Mouse (Mus musculus) retina, adult 2 months (tissue): ENCODE data around the gene Mrpl36.

ENCODE experiments used
- DNase-seq: peaks from one replicate; pipeline ENCODE4 v3.0.0-alpha.2; 2012; ENCODE audit warnings: low read depth, low spot score

Gene Mrpl36

DNA sequence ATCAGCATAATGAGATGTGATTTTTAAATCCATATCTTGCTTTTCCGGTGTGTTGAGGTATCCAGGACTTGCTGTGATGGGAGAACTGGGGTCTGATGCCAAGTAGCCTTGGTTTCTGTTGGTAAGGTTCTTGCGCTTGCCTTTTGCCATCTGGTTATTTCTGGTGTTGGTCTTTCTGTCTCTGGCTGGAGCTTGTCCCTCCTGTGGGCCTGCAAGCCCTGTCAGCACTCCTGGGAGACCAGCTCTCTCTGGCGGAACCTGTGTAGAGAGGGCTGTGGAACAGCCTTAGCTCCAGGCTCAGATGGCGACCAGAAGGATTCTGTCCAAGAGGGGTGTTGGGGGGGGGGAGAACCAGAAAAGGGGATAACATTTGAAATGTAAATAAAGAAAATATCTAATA lies 18.4 kb downstream of the Mrpl36 start:
- DNase-seq: no peak

DNA sequence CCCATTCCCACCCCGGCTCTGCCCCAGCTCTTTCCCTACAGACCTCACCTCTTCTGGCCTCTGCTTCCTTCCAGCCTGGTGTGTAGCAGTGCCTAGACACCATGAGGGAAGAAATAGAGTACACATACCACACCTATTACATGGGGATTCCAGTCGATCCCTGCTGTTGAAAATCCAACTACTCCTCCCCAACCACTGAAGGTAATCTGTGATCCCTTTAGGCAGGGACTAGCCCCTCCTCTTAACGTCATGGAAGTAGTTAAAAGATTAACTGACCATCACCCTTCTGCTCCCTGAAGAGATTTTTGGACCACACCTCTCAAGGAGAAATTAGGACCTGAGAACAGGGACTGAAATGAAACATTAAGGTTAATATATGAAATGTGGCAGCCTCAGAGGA lies 18.9 kb downstream of the Mrpl36 start:
- no peak for DNase-seq

DNA sequence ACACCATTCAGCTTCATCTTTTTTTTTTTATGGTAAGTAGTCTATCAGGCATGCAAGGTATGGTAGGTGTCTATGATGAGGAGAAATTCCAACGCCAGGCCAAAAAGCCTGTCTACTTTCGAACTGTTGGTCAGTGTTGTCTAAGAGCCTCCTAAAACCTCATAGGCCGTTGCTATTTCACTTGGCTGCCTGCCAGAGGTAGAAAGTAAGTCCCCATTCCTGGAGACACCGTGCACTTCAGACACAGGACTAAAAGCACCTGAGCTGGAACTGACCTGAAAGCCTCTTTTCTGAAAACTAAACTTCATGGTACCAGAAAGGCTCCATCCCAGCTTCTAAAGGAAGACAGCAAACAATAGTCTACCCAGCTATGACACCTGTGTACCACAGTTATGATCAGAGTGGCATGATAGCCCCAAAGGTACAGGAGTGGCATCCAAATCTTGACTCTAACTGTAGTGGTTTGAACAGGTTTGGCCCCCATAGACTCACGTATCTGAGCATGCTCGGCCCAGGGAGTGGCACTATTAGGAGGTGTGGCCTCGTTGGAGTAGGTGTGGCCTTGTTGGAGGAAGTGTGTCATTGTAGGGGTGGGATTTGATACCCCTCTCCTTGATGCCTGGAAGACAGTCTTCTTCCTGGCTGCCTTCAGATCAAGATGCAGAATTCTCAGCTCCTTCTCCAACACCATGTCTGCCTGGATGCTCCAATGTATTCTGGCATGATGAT lies 19.8 kb downstream of the Mrpl36 start:
- no peak for DNase-seq

DNA sequence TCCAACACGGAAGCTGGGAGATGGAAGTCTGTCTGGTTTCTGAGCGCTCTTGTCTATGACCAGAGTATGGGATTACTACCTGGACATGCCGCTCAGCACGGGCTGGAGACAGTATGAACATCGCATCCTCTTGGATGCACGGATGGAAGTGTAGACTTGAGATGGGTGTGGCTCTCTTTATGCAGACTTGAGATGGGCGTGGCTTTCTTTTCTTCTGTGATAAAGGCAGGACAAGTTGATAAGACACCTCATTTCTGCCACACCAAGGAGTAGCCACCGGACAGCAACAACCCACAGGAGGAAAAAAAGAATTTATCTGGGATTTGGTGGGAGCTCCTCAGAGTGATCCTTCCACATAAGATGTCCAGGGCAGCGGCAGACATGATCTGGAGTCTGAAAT lies 22.4 kb downstream of the Mrpl36 start:
- DNase-seq: no peak

DNA sequence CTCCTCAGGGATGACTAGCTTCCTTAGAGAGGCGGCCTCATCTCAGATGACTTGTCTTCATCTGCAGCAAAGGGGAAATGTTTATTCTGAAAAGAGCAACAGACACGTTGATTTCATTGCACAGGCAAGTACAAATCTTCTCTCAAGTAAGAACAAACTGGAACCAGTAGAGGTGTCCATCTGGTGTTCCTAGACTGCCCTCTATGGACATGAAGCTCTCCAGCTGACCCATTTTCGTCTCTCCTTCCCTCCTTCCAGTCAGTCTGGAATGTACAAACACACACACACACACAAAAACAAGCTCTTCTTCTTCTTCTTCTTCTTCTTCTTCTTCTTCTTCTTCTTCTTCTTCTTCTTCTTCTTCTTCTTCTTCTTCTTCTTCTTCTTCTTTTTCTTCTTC lies 23.6 kb downstream of the Mrpl36 start:
- DNase-seq: no peak

DNA sequence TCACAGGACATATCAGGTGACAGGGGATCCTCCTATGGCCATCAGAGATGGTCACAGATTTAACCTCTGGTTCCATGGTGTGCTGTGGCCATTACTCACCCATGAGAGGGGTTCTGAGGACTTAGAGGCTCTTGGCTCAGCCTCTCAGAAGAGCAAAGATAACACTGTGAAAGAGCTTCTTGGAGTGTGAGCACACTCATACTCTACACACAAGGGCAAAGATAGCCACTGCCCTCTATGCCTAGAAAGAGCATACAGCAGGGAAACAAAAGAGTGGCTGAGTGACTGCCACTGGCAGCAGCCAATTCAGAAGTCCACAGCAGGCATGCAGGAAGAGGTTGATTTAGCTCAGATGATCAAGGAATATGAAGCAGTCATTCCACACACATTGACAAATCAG lies 24.2 kb downstream of the Mrpl36 start:
- DNase-seq: no peak

DNA sequence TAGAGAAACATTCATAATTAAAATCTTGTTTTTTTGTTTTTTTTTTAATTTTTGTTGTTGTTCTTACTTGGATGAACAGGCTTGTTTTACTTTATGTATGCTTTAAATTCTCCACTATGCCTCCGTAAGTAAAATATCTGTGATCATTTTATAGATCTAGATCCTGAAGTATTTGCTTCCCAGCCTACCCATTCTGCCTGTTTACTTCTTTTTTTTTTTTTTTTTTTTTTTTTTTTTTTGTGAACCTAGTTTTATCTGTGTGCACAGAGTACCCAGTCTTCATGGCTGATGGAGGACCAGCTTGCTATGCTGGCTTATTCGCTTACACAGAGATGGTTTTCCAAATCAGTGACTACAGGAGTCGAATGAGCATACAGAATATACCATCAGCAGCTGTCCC lies 28.8 kb downstream of the Mrpl36 start:
- DNase-seq: no peak

DNA sequence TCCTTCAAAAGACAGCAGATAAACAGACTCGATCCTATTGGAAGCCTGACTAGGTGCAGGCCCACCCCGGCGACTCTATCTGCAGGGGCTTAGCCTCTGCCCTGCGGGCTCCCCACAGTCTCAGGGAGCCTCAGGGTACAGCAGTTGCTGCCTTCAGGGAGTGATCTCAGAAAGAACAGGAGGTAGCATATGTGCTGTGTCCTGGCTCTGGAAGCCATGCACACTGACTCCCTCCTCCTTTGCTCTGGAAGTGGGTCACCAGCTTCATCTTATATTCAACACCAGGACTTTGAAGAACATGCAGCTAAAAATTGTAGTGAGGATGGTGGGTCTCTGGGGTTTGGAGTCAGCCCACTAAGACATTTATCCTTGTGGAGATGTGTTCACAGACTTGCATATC lies 45.1 kb downstream of the Mrpl36 start:
- DNase-seq: no peak

DNA sequence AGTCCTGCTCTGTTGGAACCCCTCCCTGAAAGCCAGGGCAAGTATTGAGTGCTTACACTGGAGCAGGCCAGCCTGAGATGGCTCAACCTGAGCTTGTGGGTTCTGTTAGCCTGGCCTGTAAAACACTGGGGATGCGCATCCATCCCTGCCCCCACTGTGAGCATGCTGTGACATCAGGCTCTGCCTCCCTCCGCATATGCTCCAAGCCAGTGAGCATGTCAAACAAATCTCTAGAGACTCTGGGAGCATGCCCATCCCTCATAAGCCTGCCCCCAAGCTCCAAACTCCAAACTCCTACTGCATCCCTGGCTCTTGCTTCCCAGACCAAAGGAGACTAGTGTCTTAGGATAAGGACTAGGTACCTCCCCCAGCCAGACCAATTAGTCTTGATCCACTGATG lies 46.3 kb downstream of the Mrpl36 start:
- no peak for DNase-seq

DNA sequence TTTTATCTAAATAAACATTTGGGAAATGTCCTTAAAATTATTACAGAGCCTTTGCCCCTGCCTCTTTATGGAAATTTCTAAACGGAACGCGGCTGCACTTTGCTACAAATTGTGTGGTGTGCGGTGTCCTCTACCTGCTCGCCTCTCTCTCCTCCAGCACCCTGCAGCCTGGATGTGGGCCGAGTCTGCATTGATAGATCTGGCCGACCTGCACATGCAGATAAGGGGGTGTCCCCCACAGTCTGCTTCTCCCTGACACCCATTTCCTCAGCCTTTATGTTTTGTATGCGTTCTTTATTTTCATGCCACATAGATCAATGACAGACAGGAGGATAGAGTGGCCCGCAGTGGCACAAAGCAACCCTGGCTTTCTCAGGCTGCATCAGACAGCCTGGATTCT lies 49.3 kb downstream of the Mrpl36 start:
- DNase-seq: no peak
